Mouse (Mus musculus) T-cell, adult 2 months (primary cell): ENCODE measurements around the gene Rufy3.

Experiments used
- DNase-seq: peaks from one replicate; pipeline ENCODE4 v3.0.0; 2022; ENCODE audit warnings: low spot score

The Rufy3 gene

DNA sequence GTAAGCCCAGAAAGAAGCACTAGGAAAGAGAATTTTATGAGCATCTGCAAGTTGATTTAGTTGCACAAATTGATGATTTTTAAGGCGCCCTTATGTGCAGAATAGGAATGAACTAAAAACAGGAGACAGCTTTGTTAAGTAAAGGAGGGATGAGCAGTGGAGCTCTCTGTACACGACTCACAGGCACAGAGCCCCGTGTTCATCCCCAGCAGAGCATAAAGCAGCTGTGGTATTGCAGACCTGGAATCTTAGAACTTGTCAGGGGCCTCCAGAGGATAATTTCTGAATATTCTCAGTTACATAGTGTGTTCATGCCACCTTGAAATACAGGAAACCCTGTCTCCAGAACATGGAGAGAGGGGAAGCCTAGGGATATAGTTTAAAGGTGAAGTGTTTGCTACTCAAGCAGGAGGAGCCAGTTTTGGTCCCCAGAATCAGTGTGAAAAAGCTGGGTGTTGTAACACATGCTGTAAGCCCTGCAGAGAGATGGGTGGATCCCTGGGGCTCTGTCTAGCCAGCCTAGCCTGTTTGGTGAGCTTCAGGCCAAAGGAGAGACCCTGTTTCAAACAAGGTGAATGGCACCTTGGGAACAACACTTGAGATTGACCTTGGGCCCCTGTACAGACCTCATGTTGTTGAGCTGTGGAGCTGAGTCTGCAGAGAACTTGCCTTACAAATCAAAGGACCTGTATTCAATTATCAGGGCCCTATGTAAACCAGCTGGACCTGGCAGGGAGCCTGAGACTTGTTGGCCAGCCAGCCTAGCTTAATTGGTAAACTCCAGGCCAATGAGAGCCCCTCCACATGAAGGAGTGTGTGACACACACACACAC, 10.9 kb downstream of the Rufy3 start:
- no peak for DNase-seq

DNA sequence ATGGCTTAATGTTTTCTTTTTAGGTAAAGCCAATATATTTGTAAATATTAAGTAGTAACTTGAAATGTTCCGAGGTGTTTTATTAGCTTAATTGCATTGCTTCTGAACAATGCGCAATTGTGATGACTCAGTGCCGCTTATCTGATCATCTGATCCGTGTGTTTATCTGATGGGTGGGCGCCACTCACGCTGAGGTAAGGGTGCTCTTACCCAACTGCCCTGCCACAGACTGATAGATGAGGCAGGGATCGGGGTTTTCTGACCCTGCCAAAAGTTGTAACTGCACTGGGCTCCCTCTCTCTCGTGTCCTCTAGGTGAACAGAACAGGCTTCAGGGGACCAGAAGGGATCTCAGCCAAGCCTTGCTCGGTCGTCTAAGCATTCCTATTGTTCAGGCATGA, 15.8 kb downstream of the Rufy3 start:
- no peak for DNase-seq

DNA sequence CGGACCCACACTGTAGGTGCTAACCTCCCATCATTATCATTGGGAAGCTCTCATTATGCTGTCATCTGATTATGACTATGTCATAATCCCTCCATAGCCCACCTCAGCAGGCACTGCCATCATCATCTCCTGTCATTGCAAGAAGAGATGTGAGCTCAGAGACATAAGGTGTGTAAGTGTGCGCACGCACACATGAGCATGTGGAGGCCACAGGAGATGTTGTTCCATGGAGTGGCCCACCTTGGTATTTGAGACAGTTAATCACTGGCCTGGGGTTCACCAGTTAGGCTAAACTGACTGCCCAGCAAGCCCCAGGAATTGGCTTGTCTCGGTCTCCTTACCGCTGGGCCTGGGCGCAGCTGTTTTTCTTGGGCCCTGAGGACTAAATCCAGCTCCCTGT, 16.5 kb downstream of the Rufy3 start:
- DNase-seq, result no peak

DNA sequence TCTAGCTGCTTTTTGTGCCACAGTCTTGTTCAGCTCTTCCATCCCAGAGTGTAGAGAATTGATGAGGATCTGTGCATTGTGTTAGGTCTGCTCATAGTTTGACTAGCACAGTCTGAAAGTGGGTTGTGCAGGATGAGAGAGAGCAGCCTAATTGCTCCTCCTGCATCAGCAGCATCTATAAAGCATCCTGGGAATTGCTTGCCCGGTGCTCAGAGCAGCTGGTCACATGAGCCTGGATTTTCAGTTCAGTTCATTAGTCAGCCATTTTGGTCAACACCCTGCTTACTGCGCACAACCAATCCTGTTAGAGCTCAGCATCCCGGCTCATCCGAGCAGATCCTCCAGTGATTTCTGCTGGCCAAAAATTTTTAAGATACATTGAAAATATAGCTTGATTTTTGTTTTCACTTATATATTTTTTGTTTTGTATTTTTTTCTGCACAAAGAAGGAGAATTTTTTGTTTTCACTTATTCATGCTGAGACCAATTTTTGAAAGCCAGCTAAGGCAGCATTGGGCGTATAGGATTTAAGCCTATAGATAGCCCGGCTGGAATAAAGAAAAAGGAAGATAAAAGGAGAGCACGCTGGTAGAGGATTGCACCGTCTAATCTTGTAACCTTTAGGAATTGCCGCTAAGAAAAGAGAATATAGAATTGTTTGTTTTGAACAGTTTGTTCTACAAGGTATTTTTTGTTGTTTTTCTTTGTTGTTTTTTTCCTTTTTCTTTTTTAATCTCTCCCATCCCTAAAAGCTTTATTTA, 18.6 kb downstream of the Rufy3 start:
- no peak for DNase-seq

DNA sequence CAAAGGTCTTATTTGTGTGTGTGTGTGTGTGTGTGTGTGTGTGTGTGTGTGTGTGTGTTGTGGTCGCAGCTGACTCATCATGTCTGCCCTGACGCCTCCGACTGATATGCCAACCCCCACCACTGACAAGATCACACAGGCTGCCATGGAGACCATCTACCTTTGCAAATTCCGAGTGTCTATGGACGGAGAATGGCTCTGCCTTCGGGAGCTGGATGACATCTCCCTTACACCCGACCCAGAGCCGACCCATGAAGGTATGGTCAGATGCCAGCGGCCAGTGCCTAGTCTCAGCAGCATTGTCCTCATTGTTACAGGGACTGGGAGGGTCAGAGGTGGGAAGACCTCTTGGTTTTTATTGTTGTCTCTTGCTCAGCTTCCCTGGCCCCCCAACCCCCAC, 19.2 kb downstream of the Rufy3 start:
- no peak for DNase-seq

DNA sequence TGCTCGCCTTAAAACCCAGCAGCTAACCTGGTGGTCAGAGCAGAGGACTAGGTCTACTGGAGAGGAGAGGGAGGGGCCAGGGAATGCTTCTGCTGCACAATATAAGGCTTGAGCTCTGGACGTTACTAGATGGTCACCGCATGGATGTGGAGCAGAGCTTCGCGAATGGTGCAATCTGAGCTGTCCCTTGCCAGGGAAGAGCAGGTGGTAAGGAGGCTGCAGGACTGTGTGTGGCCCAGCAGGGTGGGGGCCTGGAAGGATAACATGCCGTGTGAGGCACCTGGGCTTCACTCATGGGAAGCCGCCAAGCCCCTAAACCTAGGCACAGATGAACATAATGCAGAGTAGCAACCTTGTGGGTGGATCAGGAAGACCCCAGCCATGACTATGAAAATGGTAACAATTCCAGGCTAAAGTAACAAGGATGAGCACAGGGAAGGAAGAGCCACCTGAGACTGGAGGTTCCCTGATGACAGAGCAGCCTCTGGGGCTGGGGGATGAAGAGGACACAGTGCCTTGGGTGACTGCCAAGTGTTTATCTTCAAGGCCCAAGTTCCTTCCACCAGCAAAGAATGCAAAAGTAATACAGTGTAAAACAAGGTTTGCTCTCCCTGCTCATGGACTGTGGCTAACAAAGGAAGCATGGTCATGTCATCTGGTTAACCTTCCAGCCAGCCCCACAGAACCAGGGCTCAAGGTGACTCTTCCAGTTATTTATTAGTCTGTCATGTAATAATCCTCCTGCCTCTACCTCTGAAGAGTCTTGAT, 21.8 kb downstream of the Rufy3 start:
- DNase-seq, result no peak

DNA sequence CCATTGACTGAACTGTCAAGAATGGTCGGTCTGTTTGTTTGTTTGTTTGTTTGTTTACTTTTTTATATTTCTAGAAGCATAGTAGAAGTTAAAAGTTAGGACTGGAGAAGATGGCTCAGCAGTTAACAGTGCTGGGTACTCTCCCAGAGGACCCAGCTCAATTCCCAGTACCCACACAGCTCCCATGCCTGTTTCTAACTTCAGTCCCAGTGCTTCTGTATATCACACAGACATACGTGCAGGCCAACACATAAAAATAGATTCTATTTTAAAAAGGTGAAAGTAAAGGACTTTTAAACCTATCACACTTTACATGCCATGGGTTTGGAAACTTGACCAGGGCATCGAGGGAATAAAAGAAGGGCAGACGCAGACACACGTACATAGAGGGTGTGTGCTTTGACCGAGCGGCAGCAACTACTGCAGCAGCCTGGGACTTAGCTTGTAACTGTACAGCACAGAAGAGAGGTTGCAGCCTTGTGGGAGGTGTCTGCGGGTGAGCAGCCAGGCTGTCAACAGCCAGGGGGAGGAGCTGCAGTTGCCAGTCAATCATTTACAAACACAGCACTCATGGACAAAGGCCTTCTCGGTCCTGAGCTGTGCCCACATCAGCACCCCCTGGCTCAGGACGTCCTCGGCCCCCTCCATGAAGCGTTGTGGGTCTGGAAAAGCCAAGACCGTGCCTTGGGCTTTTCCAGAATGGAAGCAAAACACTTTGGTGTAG, 22.5 kb downstream of the Rufy3 start:
- DNase-seq, result no peak

DNA sequence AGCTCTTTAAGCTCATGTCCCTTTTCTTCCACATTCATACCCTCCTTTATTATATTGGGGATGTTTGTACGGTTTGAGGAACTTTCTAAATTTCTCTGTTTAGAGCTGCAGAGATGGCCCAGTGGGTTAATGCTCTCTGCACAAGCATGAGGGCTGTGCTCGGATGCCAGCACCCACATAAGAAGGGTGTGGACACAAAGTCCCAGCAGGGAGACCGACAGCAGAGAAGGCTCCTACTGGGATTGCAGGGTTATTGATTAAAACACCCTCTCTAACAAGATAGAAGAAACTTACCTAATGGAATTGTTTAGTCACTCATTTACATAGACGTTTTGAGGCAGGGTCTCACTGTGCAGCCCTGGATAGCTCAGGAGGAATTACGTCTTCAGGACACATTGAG, 23.6 kb downstream of the Rufy3 start:
- no peak for DNase-seq

DNA sequence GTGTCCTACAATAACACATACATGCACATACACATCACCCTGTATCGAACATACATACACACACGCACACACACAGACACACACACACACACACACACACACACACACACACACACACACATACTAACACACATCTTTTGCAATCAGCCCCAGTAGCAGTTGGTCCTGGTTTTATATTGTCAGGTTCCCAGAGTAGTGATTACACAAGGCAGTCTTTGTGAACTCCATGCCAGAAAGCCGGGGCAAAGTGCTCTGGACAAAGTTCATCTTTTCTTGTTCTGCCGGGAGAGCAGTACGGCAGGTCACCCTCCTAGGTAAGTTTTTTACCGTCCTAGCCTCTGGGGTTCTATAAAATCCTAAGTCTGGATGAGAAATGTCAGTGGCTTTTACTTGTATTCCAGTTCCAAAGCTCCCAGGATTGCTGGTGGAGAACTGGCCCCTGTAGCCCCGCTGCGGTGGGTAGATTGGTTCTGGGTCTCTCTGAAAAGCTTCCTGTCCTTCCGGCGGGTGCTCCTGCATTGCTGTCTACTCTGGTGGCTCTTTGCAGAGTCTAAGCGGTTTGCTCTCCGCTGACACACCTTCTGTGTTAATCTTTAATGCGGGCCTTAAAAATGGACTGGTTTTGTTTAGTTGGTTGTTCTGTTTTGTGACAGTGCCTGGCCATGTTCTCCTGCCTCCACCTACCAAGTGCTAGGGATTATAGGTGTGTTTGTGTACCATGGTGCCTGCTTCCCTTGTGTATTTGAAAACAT, 28.8 kb downstream of the Rufy3 start:
- DNase-seq, result no peak

DNA sequence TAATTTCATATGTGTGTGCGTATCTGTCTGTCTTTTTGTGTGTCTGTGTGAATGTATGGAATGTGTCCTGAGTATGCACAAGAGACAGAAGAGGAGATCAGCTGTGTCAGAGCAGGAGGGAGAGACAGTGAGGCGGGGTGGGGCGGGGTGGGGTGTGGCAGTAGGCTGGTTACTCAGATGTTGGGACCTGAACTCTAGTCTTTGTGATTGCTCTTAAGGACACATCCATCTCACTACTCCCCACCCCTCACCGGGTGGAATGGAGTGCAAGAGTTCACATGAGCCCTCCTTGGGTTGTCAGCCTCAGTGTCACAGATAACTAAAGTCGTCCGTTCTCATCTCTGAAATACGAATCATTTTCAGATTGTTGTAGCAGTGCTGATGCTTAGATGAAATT, 29.3 kb downstream of the Rufy3 start:
- no peak for DNase-seq

DNA sequence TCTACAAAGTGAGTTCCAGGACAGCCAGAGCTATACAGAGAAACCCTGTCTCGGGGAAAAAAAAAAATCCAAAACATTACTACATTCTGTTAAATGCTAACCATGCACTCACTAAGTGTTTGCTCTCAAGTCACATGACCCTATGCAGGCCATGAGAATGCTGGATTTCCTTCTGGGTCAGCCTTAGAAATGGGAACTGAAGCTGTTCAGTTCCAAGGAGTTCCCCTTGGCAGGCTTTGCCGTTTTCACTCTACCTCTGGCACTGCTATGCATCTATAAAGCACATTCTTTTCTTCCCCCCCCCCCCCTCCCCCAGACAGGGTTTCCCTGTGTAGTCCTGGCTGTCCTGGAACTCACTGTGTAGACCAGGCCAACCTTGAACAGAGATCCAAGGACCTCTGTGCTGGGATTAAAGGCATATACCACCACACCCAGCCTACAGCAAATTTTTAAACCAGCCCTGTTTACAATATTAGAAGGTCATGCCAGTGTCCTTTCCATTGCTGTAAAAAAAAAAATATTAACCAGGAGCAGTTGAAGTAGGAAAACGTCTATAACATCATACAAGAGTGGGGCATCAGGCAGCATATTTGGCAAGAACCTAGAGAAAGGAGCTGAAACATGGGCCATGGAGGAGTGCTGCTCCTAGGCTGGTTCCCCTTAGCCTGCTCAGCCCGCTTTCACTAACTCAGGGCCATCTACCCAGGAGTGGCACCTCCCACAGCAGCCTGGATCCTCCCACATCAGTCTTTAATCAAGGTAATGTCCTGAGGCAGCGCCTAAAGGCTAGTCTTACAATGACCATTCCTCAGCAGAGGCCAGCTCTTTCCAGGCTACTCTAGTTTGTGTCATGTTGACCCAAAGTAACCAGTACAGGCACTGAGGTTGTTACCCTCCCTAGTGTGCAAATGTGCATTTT, 31.0 kb downstream of the Rufy3 start:
- no peak for DNase-seq

DNA sequence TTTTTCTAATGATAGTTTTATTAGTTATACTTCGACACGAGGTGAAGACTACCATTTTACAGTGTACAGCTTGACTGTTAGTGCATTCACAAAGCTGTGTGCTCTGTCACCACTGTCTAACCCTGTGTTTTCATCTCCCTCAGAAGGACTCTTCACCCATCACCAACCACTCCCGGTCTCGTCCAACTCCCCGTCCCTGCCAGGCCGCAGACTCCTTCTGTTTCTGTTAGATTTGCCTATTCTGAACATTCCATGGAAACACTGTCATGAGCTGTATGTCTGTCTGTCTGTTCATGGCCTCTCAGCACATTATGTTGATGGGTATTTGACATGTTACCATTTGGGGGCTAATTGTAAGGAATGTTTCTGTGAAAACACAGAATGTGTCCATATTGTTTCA, 34.1 kb downstream of the Rufy3 start:
- DNase-seq, result no peak

DNA sequence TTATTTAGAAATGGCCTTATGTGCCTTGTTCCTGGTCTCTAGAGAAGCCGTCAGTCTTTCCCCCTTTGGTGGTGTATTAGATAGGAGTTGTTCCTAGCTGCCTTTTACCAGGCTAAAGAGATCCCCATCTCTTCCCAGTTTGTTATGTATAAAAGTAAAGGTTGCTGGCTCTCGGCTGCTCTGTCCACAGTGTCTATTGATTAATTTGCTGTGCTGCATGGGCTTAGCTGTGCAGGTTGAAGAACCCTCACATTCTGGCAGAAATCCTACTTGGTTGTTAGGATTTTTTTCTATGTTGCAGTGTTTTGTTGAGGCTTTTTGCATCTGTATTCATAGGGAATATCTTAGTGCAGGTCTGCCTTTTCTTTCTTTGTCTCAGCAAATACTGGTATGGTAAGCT, 37.2 kb downstream of the Rufy3 start:
- DNase-seq, result no peak

DNA sequence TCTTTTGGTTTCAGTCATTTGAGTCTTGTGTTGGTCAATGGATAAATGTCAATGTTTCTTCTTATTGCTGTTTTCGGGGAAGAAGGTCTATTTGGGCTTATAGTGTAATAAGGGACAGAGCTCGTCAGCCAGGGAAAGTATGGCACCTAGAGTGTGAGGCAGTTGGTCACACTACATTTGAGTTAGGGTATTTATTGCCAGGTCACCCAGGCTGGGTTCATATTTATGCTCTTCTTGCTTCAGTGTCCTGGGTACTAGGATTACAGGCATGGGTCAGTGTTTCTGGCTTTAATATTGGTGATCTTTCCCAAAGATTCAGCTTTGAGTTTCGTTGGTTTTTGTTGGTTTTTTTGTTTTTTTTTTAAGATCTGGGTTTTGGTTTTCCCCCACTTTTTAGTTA, 37.9 kb downstream of the Rufy3 start:
- no peak for DNase-seq

DNA sequence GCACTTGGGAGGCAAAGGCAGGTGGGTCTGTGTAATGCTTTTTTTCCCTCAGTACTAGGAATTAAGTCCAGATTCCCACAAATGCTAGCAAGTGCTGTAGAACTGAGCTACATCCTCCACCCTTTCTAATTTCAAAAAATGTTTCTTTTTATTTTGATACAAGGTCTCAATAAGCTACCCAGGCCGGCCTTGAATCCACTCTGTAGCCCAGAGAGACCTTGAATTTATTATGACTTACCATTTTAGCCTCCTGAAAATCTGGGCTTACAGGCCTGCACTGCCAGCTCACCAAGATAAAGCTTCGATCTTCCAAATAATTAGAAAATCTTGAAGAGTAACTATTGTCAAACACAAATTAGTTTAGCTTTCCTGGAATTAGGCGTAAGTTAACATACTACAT, 39.2 kb downstream of the Rufy3 start:
- no peak for DNase-seq

DNA sequence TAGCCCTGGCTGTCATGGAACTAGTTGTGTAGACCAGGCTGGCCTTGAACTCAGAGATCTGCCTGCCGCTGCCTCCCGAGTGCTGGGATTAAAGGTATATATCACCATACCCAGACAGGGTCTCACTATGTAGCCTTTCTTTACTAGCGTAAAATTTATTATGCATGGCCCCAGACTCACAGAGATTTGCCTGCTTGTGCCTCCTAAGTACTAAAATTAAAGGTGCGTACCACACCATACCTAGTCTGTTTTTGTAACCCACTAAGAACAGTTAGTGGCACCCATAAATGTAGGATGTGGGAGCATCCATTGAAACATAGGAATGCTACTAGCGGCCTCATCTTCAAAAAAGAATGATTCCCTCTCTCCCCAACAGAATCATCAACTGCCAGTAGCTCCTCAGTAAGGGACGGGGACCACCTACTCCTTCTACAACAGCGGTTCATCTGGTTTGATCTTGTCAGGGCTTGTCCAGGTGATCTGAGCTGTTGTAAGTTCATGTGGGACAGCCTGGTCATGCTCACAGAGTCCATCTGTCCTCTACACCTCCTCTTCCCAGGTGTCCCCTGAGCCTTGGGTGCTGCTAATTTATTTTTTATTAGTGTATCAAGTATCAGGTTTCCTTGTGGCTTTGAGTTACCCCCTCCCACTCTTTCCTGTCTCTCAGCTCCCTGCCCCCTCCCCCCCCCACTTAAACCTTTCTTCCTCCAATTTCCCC, 40.0 kb downstream of the Rufy3 start:
- DNase-seq, result no peak

DNA sequence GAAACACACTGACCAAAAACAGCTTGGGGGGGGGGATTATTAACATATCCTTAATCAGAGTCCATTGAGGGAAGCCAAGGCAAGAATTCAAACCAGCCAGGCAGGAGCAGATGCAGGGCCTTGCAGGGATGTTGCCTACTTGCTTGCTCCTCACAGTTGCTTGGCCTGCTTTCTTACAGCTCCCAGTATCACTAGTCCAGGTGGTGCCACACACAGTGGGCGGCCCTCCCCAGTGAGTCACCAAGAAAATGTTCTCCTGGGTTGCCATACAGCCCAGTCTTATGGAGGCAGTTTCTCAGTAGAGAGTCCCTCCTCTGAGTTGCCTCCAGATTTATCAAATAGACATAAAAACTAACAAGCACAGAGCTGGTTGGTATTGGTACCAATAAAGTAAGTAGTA, 49.3 kb downstream of the Rufy3 start:
- no peak for DNase-seq

DNA sequence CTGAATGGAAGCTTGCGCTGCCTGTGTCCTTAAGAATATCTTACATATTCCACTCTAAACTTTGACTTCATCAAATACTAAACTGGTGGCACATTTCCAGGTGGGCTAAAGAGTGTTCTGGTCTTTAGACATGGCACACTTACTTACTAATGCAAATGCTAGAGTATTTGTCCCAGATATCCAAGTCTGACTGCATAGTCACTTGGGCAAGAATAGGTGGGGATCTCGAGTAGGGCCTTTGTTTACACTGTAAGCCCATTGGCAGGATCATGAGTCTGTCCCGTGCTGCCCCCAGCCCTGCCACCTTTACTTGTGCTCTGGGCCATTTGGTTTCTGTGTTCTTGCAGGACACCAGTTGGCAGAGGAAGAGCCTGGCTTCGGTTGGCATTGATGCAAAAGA, 52.1 kb downstream of the Rufy3 start:
- DNase-seq, result no peak

DNA sequence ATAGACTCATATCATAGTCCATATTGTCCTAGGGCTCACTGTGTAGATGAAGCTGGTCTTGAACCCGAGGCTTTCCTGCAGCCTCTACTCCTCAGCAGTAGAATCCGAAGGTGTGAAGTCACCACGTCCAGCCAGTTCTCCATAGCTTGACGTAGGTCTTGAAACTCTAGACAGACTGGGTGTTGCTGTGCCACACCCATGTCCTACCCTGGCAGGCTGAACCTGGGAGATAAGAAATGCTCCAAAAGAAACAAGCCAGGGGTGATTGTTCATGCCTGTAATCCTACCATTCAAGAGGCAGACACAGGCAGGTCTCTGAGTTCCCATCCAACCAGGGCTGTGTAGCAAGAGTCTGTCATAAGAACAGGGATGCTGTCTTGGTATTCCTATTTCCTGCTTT, 62.7 kb downstream of the Rufy3 start:
- no peak for DNase-seq

DNA sequence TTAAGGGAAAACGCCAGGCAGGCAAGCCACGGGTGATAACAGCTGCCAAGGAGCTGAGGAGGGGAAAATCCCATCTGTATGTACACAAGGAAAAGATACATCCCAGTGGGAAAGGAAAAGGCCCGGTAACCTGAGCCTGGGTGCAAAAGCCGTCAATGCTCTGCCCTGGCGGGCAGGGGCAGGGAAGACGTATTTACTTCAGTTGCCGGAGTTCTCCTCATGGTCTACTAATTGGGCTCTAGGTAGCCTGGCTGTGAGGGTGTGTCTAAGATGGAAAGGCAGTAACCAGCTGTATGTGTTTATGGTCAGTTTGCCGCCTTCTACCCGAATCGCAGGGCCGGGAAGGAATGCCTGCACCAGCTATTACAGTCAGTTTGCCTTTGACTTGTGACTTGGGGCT, 64.3 kb downstream of the Rufy3 start:
- no peak for DNase-seq
